Mouse (Mus musculus): ENCODE results near the gene Epop. TPM values are rescaled to one million over a fixed set of nuclear protein-coding genes. Genes with fewer than 3 reads are reported as not detected.

The Epop gene
- polyA plus RNA-seq, 1 experiment from 2014 or later: 3.9 TPM

GRCm38 (mm10) chr11:97599104-97599503 is 30.4 kb downstream of the Epop start:
- Histone ChIP-seq H3K36me3 (ENCODE audit: poor library complexity, severe bottlenecking) (no peaks in the 10 kb centered on the region), H3K4me3 (no peak overlapping the region), H3K9me3 (replicated peaks) (no peaks in the 10 kb centered on the region), H3K4me2 (no peak overlapping the region), H3K27ac (no peak overlapping the region), H3K9ac (no peak overlapping the region), H3K4me1 (no peaks in the 10 kb centered on the region), H3K27me3 (0 out of 2 replicates have a peak, but pooled peaks cover 3% of the 10 kb centered on the region)
- 89% methylated on average over 8 of the region's 8 CpGs for WGBS
- ATAC-seq: no peak

GRCm38 (mm10) chr11:97597945-97598691 is 31.4 kb downstream of the Epop start:
- ATAC-seq: no peak
- 83% methylated on average over 10 of the region's 10 CpGs for WGBS

GRCm38 (mm10) chr11:97594136-97594535 is 35.4 kb downstream of the Epop start:
- peaks cover 7% of the 10 kb centered on the region; the same call in 1 of the 2 replicates for H3K27me3 ChIP-seq
- no peak overlapping the region for H3K9ac ChIP-seq
- no peak overlapping the region for H3K4me3 ChIP-seq
- H3K9me3 ChIP-seq (replicated peaks): no peaks in the 10 kb centered on the region
- whole genome bisulfite sequencing: 56% methylated on average over 6 of the region's 6 CpGs
- ATAC-seq: no peak
- H3K27ac ChIP-seq: no peak overlapping the region
- no peak overlapping the region for H3K4me2 ChIP-seq
- H3K36me3 ChIP-seq (ENCODE audit: poor library complexity, severe bottlenecking): no peaks in the 10 kb centered on the region
- peaks cover 12% of the 10 kb centered on the region for H3K4me1 ChIP-seq

More at GRCm38 (mm10) chr11:97597945-97598691, 31.4 kb downstream of the Epop start:
- Histone ChIP-seq H3K4me2 (no peak overlapping the region), H3K36me3 (ENCODE audit: poor library complexity, severe bottlenecking) (no peaks in the 10 kb centered on the region), H3K4me1 (no peaks in the 10 kb centered on the region), H3K9ac (no peak overlapping the region), H3K27me3 (0 out of 2 replicates have a peak, but pooled peaks cover 3% of the 10 kb centered on the region), H3K27ac (no peak overlapping the region), H3K9me3 (replicated peaks) (no peaks in the 10 kb centered on the region), H3K4me3 (no peak overlapping the region)

DNA sequence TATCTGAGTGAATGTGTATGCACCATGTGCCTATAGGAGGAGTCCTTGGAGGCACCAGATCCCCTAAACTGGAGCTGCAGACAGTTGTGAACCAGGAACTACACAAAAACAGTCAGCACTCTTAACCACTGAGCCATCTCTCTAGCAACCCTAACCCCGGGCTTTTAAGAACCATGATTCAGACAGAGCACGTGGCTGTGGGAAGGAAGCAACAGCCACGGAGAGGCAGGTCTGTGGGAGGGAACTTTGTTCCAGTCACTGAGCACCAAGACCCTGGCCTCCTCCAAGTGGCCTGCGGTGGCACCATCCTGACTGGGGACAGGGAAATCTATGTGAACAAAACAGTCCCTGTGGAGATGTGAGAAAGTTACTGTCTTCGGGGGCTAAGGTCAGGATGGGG is 37.6 kb downstream of the Epop start:
- no peak for ATAC-seq
- peaks cover 13% of the 10 kb centered on the region for H3K4me1 ChIP-seq
- WGBS: 33% methylated on average over 5 of the region's 5 CpGs

GRCm38 (mm10) chr11:97590227-97590960 is 39.1 kb downstream of the Epop start:
- no peak overlapping the region for H3K4me3 ChIP-seq
- no peak overlapping the region for H3K27ac ChIP-seq
- peaks cover 7% of the 10 kb centered on the region; the same call in 1 of the 2 replicates for H3K27me3 ChIP-seq
- no peak overlapping the region; the same call in 1 of the 2 replicates for H3K4me2 ChIP-seq
- H3K9me3 ChIP-seq (replicated peaks): no peaks in the 10 kb centered on the region
- WGBS: 34% methylated on average over 24 of the region's 24 CpGs
- peaks cover 13% of the 10 kb centered on the region for H3K4me1 ChIP-seq
- no peak overlapping the region for H3K9ac ChIP-seq
- no peaks in the 10 kb centered on the region for H3K36me3 ChIP-seq (ENCODE audit: poor library complexity, severe bottlenecking)
- no peak for ATAC-seq

More for the DNA sequence above, 37.6 kb downstream of the Epop start:
- Histone ChIP-seq H3K9me3 (replicated peaks) (no peaks in the 10 kb centered on the region), H3K27ac (no peak overlapping the region), H3K4me2 (no peak overlapping the region), H3K4me3 (no peak overlapping the region), H3K27me3 (peaks cover 7% of the 10 kb centered on the region; the same call in 1 of the 2 replicates), H3K36me3 (ENCODE audit: poor library complexity, severe bottlenecking) (no peaks in the 10 kb centered on the region), H3K9ac (no peak overlapping the region)

- peaks cover 13% of the 10 kb centered on the region for H3K4me1 ChIP-seq
- H3K27me3 ChIP-seq: peaks cover 4% of the 10 kb centered on the region; the same call in 1 of the 2 replicates
- no peak overlapping the region for H3K27ac ChIP-seq
- ATAC-seq: no peak
- H3K36me3 ChIP-seq (ENCODE audit: poor library complexity, severe bottlenecking): no peaks in the 10 kb centered on the region
- 2% methylated on average over 10 of the region's 10 CpGs for WGBS
- no peak overlapping the region for H3K4me2 ChIP-seq
- H3K9me3 ChIP-seq (replicated peaks): no peaks in the 10 kb centered on the region
- H3K4me3 ChIP-seq: no peak overlapping the region
- 0 out of 2 replicates have a peak overlapping the region, but pooled peaks have one; percentile 30 for H3K9ac ChIP-seq
Measured at GRCm38 (mm10) chr11:97589216-97589615, 40.3 kb downstream of the Epop start.

DNA sequence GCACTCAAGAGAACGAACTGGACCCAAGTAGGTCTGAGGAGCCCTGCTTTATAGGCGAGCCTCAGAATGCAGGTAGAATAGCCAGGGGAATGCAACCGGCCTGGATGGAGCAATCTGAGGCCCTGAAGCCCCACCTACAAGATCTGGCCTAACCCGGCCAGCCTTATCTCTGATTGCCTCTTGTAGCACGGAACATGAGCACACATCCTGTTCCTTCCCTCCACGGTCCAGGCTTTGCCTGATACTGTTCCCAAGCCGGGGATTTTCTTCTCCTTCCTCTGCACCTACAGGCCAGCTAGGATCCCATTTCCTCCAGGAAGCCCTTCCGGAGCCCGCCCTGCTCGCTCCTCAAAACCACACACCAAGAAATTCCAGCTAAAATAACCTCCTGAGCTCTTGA is 43.6 kb downstream of the Epop start:
- WGBS: 77% methylated on average over 10 of the region's 10 CpGs
- Histone ChIP-seq H3K27me3 (peaks cover 4% of the 10 kb centered on the region; the same call in 1 of the 2 replicates), H3K9ac (no peak overlapping the region), H3K4me1 (peaks cover 13% of the 10 kb centered on the region), H3K4me2 (no peak overlapping the region), H3K9me3 (replicated peaks) (no peaks in the 10 kb centered on the region), H3K27ac (no peak overlapping the region), H3K4me3 (no peak overlapping the region), H3K36me3 (ENCODE audit: poor library complexity, severe bottlenecking) (no peaks in the 10 kb centered on the region)
- ATAC-seq: no peak

DNA sequence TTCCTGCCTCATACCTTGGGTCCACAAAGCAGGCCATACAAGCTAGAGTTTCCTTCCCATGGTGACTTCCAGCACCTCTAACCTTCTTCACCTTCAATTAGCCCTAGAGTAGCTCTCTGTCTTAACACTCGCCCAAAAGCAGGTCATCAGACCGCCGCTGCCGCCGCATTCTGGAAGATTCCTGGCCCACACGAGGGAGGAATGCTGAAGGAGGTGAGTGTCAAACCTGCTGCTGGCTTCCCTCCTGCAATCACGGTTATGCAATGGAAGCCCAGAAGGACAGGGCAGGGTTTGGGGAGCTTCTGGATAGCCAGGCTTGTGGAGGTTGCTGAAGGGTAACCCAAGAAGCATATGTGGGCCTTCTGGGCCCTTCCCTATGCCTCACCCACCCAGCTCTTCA is 45.0 kb downstream of the Epop start:
- H3K4me2 ChIP-seq: no peak overlapping the region
- no peak overlapping the region for H3K4me3 ChIP-seq
- H3K9ac ChIP-seq: no peak overlapping the region
- no peaks in the 10 kb centered on the region for H3K36me3 ChIP-seq (ENCODE audit: poor library complexity, severe bottlenecking)
- 76% methylated on average over 7 of the region's 7 CpGs for WGBS
- no peak overlapping the region for H3K27ac ChIP-seq
- ATAC-seq: no peak
- H3K4me1 ChIP-seq: peaks cover 9% of the 10 kb centered on the region
- no peaks in the 10 kb centered on the region for H3K27me3 ChIP-seq
- no peaks in the 10 kb centered on the region for H3K9me3 ChIP-seq (replicated peaks)

- Histone ChIP-seq H3K4me1 (peaks cover 34% of the 10 kb centered on the region), H3K27ac (peak overlapping the region; percentile 48), H3K9me3 (replicated peaks) (no peaks in the 10 kb centered on the region), H3K4me3 (no peak overlapping the region), H3K27me3 (no peaks in the 10 kb centered on the region), H3K9ac (no peak overlapping the region), H3K36me3 (ENCODE audit: poor library complexity, severe bottlenecking) (no peaks in the 10 kb centered on the region), H3K4me2 (peak overlapping the region; percentile 25)
- 16% methylated on average over 10 of the region's 10 CpGs for WGBS
- ATAC-seq: no peak
Measured at GRCm38 (mm10) chr11:97579088-97579857, 50.2 kb downstream of the Epop start.

- H3K27ac ChIP-seq: no peak overlapping the region
- peak overlapping the region; percentile 38; the same call in 1 of the 2 replicates for H3K9ac ChIP-seq
- H3K27me3 ChIP-seq: no peaks in the 10 kb centered on the region
- no peak overlapping the region for H3K4me3 ChIP-seq
- no peak overlapping the region; the same call in 1 of the 2 replicates for H3K4me2 ChIP-seq
- ATAC-seq: no peak
- H3K4me1 ChIP-seq: peaks cover 44% of the 10 kb centered on the region
- 42% methylated on average over 2 of the region's 2 CpGs for WGBS
- H3K9me3 ChIP-seq (replicated peaks): no peaks in the 10 kb centered on the region
- no peaks in the 10 kb centered on the region for H3K36me3 ChIP-seq (ENCODE audit: poor library complexity, severe bottlenecking)
Measured at GRCm38 (mm10) chr11:97578286-97578685, 51.2 kb downstream of the Epop start.

All from forebrain, embryonic 13.5 days (tissue).